Mouse (Mus musculus) embryonic facial prominence, embryonic 11.5 days (tissue): ENCODE results near the gene Usp6nl. TPM values are rescaled to one million over a fixed set of nuclear protein-coding genes. Genes with fewer than 3 reads are reported as not detected.

Source experiments
- ATAC-seq: fragments of 200-750 bp; cut with Nextera tagmentation; replicated peaks from 2 replicates; pipeline ENCODE4 v1.8.0; 2017; ENCODE audit warnings: low read depth; ENCODE audit not compliant: insufficient number of reproducible peaks, low FRiP score, low TSS enrichment
- DNase-seq: peaks from one replicate; pipeline ENCODE4 v3.0.0-alpha.2; 2015; ENCODE audit warnings: low spot score
- H3K27ac ChIP-seq: fragments of 300-500 bp; sonication (generic); replicated peaks from 2 replicates; pipeline ENCODE4 v1.5.1; 2014; ENCODE audit warnings: mild to moderate bottlenecking, low read depth, low read length, control low read depth
- H3K27me3 ChIP-seq: fragments of 300-500 bp; sonication (generic); 2 replicates; pipeline ENCODE4 v1.6.1; 2014; ENCODE audit warnings: mild to moderate bottlenecking, low read length, moderate library complexity, mixed read lengths; ENCODE audit not compliant: control insufficient read depth, insufficient read depth
- H3K36me3 ChIP-seq: fragments of 300-500 bp; sonication (generic); replicated peaks from 2 replicates; pipeline ENCODE4 v1.6.1; 2014; ENCODE audit warnings: low read depth, mild to moderate bottlenecking, low read length, moderate library complexity, mixed read lengths; ENCODE audit not compliant: control insufficient read depth, insufficient read depth
- H3K4me1 ChIP-seq: fragments of 300-500 bp; sonication (generic); 2 replicates; pipeline ENCODE4 v1.6.1; 2014; ENCODE audit warnings: low read length, mixed read lengths; ENCODE audit not compliant: control insufficient read depth, insufficient read depth
- H3K4me2 ChIP-seq: fragments of 300-500 bp; sonication (generic); 2 replicates; pipeline ENCODE4 v1.6.1; 2014; ENCODE audit warnings: low read depth, mild to moderate bottlenecking, control low read depth, low read length, moderate library complexity
- H3K4me3 ChIP-seq: fragments of 300-500 bp; sonication (generic); 2 replicates; pipeline ENCODE4 v1.5.1; 2014; ENCODE audit warnings: low read depth, low read length, control low read depth
- H3K9ac ChIP-seq: fragments of 300-500 bp; sonication (generic); replicated peaks from 2 replicates; pipeline ENCODE4 v1.6.1; 2014; ENCODE audit warnings: mild to moderate bottlenecking, control low read depth, low read length
- H3K9me3 ChIP-seq: fragments of 300-500 bp; sonication (generic); replicated peaks from 2 replicates; pipeline ENCODE4 v1.6.1; 2016; ENCODE audit warnings: mild to moderate bottlenecking, low read length, inconsistent platforms, mixed read lengths; ENCODE audit not compliant: control insufficient read depth
- whole genome bisulfite sequencing: fragments of 180-500 bp; shearing (Covaris S2); extraction: QIAGEN DNeasy Blood & Tissue Kit; methylation state at CpG from one replicate; pipeline ENCODE4 v1.1.7; 2014; 5-methylcytosine and 5-hydroxymethylcytosine counted together
- polyA plus RNA-seq: library from polyadenylated mRNA; unstranded; fragments of >200 nt; fragmentation: Nextera tagmentation; extraction: Ambion mirVana; gene quantifications from 2 replicates; pipeline ENCODE4 v1.2.1, GENCODE M21; 2014

The Usp6nl gene
- polyA plus RNA-seq, 1 experiment from 2014 or later: 12.7 TPM

DNA sequence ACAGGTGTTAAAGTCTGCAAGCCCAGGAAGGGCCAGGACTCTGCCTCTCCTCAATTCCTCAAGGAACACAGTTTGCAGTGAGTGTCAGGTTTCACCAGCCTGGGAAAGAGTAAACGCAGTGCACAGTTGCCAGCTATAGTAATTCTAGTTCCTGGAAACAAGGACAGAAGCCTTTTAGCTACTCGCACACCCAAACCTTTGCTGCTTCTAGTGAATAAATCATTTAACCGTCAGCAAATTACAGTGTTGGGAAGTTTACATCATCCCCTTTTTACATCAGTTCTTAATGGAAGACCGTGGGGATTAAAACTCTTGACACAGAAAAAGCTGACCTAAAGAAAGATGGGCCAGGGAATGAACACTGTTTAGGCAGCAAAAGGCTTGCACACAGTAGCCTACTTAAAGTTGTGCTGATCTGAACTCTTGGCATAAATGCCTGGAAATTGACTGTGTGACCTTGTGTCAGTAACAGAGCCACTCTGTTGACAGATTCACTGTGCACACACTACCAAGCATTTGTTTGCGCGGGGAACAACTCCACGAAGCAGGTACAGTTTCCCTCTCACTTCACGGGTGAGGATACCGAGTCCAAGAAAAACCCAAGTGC lies 595 bp upstream of the Usp6nl start:
- Histone ChIP-seq H3K4me1 (no peaks in the 10 kb centered on the region), H3K4me2 (peak overlapping the region; percentile 78), H3K9me3 (no peaks in the 10 kb centered on the region), H3K36me3 (no peaks in the 10 kb centered on the region), H3K27ac (peak overlapping the region; percentile 99), H3K4me3 (peak overlapping the region; percentile 92), H3K27me3 (no peaks in the 10 kb centered on the region), H3K9ac (peak overlapping the region; percentile 97)
- DNase-seq: peak; percentile 72
- peak; percentile 49 for ATAC-seq
- WGBS: 4% methylated on average over 9 of the region's 9 CpGs

DNA sequence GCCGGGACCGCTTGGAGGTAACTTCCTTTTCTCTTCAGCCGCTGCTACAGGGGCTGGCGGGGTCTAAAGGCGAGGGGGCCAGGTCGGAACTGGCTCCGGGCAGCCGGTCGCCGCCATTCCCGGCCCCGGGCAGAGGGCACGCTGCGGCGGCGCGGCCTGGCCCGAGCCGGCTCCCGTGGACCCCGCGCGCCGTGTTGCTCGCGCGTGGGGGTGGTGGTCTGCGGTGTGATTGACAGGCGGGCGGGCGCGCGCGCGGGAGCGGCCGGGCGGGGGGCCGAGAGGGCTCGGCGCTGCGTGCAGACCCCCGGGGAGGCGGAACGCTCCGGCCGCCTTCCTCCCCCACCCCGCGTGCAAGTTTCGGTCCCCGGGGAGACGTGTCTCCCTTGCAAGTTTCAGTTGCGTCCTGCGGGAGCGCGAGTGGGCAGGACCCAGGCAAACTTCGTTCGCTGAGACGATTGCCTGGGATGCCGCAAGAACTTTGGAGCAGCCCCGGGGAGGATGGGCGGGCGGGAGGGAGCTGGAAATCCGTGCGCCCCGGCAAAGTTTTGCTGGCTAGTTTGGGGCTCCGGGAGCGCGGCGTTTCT lies 563 bp downstream of the Usp6nl start:
- peak overlapping the region; percentile 97 for H3K9ac ChIP-seq
- WGBS: under 1% methylated on average over 58 of the region's 70 CpGs
- H3K9me3 ChIP-seq: no peaks in the 10 kb centered on the region
- peak overlapping the region; percentile 78 for H3K4me2 ChIP-seq
- no peaks in the 10 kb centered on the region for H3K36me3 ChIP-seq
- H3K27ac ChIP-seq: peak overlapping the region; percentile 99
- DNase-seq (peak; percentile 65), ATAC-seq (peak; percentile 44)
- no peaks in the 10 kb centered on the region for H3K4me1 ChIP-seq
- H3K27me3 ChIP-seq: no peaks in the 10 kb centered on the region
- peak overlapping the region; percentile 92 for H3K4me3 ChIP-seq

DNA sequence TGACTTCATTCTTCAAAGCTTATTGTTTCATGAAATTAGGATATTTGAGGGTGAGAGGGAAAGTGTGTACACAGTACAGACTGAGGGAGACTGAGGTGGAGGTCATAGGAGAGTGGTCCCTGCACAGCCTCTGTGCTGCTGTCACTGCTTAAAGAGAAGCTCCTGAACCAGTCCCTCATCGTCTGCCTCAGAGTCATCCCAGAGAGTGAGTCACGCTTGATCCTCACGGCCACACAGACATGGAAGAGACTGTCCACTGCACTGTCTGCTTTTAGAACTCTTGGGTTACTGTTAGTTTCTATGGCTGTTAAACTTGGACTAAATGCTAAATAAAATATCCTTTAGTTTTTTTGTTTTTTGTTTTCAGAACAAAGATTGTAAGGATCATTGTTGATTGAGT lies 3.2 kb downstream of the Usp6nl start:
- no peak overlapping the region for H3K4me3 ChIP-seq
- H3K9ac ChIP-seq: no peak overlapping the region
- H3K36me3 ChIP-seq: no peaks in the 10 kb centered on the region
- no peak for DNase-seq
- 64% methylated on average over 3 of the region's 3 CpGs for WGBS
- ATAC-seq: no peak
- no peaks in the 10 kb centered on the region for H3K4me1 ChIP-seq
- H3K9me3 ChIP-seq: no peaks in the 10 kb centered on the region
- H3K4me2 ChIP-seq: no peak overlapping the region
- no peaks in the 10 kb centered on the region for H3K27me3 ChIP-seq
- H3K27ac ChIP-seq: no peak overlapping the region

DNA sequence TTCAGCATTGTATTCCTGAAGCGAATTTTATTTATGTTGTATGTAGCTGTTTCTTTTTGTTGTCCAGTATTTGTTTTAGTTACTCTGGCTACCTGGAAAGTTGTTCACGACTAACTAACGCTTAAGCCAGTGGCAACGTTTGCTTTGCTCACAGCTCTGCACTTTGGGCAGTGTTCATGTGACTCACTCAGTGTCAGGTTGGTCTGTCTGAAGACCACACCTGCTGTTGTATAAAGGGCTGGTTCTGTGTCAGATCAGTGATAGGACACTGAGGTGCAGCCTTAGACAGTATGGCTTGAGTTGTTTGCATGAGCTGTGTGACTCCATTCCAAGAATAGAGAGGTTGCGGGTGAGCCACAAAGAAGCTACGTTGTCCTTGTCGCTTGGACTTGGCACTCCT lies 6.5 kb downstream of the Usp6nl start:
- Histone ChIP-seq H3K36me3 (no peaks in the 10 kb centered on the region), H3K4me2 (no peak overlapping the region), H3K4me3 (no peak overlapping the region), H3K9ac (no peak overlapping the region), H3K27me3 (no peaks in the 10 kb centered on the region), H3K4me1 (no peaks in the 10 kb centered on the region), H3K9me3 (no peaks in the 10 kb centered on the region), H3K27ac (no peak overlapping the region)
- no peak for DNase-seq
- WGBS: 80% methylated on average over 7 of the region's 7 CpGs
- no peak for ATAC-seq

DNA sequence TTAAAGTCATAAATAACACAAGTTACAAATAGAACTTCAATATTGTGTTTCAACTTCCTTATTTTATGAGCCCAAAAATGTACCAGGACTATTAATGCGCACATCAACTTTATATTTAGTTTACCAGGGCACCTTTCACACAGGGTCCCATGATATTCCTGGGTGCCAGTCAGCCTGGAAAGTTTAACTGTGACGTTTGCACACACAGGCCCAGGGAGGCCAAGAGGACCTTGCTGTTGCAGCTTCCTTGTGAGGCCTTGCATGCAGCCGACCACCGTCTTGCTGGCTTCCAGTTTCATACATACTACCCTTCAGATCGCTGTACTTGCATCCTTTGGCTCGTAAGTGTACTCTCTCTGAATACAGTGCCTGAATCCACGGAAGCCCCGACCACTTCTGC lies 8.3 kb downstream of the Usp6nl start:
- H3K36me3 ChIP-seq: no peaks in the 10 kb centered on the region
- no peaks in the 10 kb centered on the region for H3K4me1 ChIP-seq
- no peak overlapping the region for H3K9ac ChIP-seq
- ATAC-seq (no peak), DNase-seq (no peak)
- no peaks in the 10 kb centered on the region for H3K9me3 ChIP-seq
- no peak overlapping the region for H3K4me2 ChIP-seq
- H3K4me3 ChIP-seq: no peak overlapping the region
- WGBS: 89% methylated on average over 8 of the region's 8 CpGs
- H3K27ac ChIP-seq: no peak overlapping the region
- H3K27me3 ChIP-seq: no peaks in the 10 kb centered on the region

DNA sequence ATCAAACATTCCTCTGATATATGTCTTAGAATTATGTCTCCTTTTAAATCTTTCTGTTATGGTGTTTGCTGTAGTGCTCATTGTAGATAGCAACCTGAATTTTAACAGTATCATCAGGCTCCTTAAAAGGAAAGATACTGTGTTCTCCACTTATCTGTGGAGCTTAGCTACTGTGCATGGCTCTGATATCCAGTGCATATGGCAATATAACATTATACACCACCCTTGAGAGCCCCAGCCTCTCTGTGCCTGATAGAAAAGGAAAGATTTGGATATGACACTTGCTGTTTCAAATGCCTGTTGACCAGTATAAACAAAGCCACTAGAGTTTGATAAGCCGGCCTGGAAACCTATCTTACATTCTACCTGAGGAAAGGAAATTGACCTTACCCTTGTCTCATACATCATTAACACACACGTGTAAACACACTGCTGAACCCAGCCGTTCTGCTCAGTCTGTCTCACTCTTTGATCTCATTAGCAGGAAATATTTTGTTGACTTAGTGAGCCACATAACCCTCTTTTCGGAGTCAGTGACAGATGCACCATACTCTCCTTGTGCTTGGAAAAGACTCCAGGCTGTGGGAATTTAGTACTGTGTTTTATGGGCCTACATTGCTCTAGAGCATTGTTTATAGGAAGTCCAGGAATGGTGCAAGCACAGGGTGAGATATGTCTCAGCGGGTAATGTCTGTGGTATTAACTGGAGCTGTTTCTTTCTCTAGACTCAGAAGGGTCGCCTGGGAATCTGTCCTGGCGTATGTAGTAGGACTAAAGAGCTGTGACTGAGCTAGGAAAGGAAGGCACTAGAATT lies 9.1 kb downstream of the Usp6nl start:
- Histone ChIP-seq H3K4me1 (no peaks in the 10 kb centered on the region), H3K27me3 (no peaks in the 10 kb centered on the region), H3K9ac (no peak overlapping the region), H3K9me3 (no peaks in the 10 kb centered on the region), H3K4me3 (no peak overlapping the region), H3K4me2 (no peak overlapping the region), H3K36me3 (no peaks in the 10 kb centered on the region), H3K27ac (no peak overlapping the region)
- ATAC-seq: no peak
- no peak for DNase-seq
- 77% methylated on average over 7 of the region's 7 CpGs for WGBS

DNA sequence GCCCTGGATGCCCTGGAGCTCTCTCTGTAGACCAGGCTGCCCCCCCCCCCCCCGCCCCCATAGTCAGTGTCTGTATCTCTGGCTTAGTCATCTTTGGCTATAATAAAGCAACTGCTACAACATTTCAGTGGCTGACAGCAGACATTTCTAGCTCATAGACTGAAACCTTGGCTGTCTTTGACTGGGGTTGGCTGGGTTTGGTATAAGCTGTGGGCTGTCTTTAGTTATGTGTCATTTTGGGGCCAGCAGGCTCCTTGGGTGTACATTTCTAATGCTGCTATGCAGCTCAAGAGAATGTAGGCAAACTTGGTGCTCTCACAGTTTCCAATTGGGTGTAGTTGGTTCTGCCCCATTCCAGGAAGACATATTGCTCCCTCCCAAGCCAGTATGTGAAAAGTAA lies 11.1 kb downstream of the Usp6nl start:
- Histone ChIP-seq H3K4me1 (no peaks in the 10 kb centered on the region), H3K9me3 (no peaks in the 10 kb centered on the region), H3K36me3 (no peaks in the 10 kb centered on the region), H3K27ac (no peak overlapping the region), H3K27me3 (no peaks in the 10 kb centered on the region), H3K9ac (no peak overlapping the region), H3K4me3 (no peak overlapping the region), H3K4me2 (no peak overlapping the region)
- ATAC-seq (no peak), DNase-seq (no peak)
- 75% methylated on average over 1 of the region's 1 CpGs for WGBS

DNA sequence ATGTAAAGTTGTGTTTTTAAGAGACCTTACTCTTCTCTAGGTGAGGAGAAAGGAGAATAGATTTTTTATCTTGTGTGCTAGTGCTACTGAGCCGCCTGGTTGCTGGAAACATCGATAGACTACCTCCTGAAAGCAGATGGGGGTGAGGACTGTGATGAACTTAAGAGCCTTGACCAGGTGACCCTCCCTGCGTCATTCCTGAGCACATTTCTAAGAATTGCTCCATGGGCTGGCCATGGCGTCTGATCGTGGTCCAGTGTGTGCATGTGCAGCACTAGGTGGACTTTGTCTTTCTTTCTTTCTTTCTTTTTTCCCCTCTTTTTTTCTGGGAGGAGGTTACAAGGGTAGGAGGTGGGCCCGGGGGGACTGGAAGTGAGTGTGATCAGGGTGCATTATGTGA lies 11.5 kb downstream of the Usp6nl start:
- 87% methylated on average over 6 of the region's 6 CpGs for WGBS
- no peaks in the 10 kb centered on the region for H3K9me3 ChIP-seq
- no peak for DNase-seq
- no peaks in the 10 kb centered on the region for H3K4me1 ChIP-seq
- H3K27me3 ChIP-seq: no peaks in the 10 kb centered on the region
- no peak overlapping the region for H3K27ac ChIP-seq
- no peak overlapping the region for H3K4me2 ChIP-seq
- ATAC-seq: no peak
- H3K4me3 ChIP-seq: no peak overlapping the region
- no peaks in the 10 kb centered on the region for H3K36me3 ChIP-seq
- H3K9ac ChIP-seq: no peak overlapping the region
